Mouse (Mus musculus): ENCODE results near the gene Nol9. TPM values are rescaled to one million over a fixed set of nuclear protein-coding genes. Genes with fewer than 3 reads are reported as not detected.

Gene Nol9
- total and polyA plus RNA-seq, 2 experiments from 2014 or later, result 17.1 to 33.0 TPM

DNA sequence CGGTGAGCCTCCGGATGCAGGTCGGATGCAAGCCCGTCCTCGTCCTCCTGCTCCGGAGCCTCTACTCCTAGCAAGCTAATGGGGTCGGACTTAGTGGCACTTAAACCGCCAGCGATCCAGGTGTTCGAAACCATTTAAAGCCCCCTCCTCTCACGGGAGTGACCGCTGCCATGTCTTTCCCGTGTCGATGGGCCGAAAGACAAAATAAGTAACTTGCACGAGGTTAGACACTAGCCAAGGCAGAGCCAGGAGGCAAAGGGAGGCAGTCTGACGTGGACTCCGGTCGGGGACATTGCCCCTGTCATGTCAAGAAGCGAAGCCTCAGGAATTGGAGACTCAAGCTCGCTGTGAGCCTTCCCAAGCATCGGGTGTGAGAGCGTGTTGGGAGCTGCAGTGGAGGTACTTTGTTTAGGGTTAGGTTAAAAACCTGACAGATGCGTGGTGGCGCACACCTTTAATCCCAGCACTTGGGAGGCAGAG lies 750 bp downstream of the Nol9 start:
- WGBS, result 4% methylated on average over 25 of the region's 25 CpGs
- H3K27ac ChIP-seq, result peak overlapping the region; percentile 17; the same call in 1 of the 2 replicates

DNA sequence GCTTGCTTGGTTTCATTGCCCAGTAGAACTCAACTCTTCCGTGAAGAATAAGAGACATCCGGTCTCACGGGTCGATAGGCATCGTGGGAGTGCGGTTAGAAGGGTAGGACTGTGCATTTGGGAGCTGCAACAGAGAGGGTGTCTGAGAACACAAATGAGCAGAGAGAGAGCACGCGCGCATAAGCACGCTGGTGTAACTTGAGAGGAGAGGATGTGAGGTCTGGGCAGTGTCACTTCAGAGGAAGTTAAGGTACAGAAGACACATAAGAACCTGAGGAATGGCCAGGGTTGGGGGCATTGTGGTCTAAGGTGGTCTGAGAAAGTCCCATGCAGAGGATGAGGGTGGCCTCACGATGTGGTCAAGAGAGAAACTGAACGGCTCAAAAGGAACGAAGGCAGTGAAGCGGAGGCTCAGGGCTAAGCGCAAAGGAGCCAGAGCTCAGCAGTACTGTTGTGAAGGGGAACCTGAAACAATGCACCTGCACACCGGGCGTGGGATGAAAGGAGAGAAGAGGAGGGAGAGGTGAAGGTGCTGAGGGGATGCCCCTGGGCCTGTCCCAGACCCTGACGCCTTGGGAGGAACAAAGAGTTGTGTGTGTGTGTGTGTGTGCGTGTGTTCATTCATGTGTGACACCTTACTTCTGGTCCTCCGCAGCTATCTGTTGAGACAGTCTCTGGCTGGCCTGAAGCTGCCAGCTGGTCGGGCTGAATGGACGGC lies 3.0 kb downstream of the Nol9 start:
- no peak for TF ChIP-seq CTCF (IDR thresholded peaks at IDR 0.05; ENCODE audit: low read depth)
- Histone ChIP-seq H3K4me2 (ENCODE audit: low read depth, low read length) (no peak overlapping the region), H3K9me3 (ENCODE audit: low read length) (no peaks in the 10 kb centered on the region), H3K36me3 (ENCODE audit: insufficient read depth, low read length) (peaks cover 54% of the 10 kb centered on the region), H3K4me3 (ENCODE audit: low read length) (no peak overlapping the region), H3K27me3 (ENCODE audit: insufficient read depth, low read length) (no peaks in the 10 kb centered on the region), H3K9ac (replicated peaks; ENCODE audit: low read length) (no peak overlapping the region), H3K27ac (no peak overlapping the region), H3K4me1 (ENCODE audit: insufficient read depth, low read length) (peaks cover 7% of the 10 kb centered on the region; the same call in 1 of the 2 replicates)
- 92% methylated on average over 22 of the region's 22 CpGs for WGBS
- DNase-seq (ENCODE audit: low spot score), result no peak
- no peak for ATAC-seq

More for the DNA sequence above, 750 bp downstream of the Nol9 start:
- Histone ChIP-seq H3K4me3 (ENCODE audit: low read length) (peak overlapping the region; percentile 80), H3K4me1 (ENCODE audit: insufficient read depth, low read length) (peaks cover 7% of the 10 kb centered on the region; the same call in 1 of the 2 replicates), H3K9me3 (ENCODE audit: low read length) (no peaks in the 10 kb centered on the region), H3K9ac (replicated peaks; ENCODE audit: low read length) (peak overlapping the region; percentile 70), H3K36me3 (ENCODE audit: insufficient read depth, low read length) (peaks cover 38% of the 10 kb centered on the region), H3K27me3 (ENCODE audit: insufficient read depth, low read length) (no peaks in the 10 kb centered on the region), H3K4me2 (ENCODE audit: low read depth, low read length) (peak overlapping the region; percentile 86)
- ATAC-seq (no peak), DNase-seq (ENCODE audit: low spot score) (peak; percentile 11)
- no peak for TF ChIP-seq CTCF (IDR thresholded peaks at IDR 0.05; ENCODE audit: low read depth)

DNA sequence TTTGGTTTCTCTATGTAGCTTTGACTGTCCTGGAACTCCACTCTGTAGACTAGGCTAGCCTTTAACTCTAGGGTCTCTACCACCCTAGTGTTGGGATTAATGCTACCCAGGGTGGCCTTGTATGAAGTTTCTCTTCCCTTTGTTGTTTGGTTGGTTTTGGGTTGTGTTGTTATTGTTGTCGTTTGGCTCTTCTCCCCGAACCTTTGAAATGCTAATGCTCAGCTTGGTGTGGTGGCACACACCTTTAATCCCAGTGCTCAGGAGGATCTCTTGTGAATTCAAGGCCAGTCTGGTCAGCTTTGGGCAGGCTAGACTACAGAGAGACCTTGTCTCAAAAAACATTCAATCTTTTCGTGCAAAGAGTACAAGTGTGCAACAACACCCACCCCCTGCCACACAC lies 4.0 kb downstream of the Nol9 start:
- H3K4me3 ChIP-seq (ENCODE audit: low read length), result no peak overlapping the region
- 85% methylated on average over 3 of the region's 3 CpGs for WGBS

DNA sequence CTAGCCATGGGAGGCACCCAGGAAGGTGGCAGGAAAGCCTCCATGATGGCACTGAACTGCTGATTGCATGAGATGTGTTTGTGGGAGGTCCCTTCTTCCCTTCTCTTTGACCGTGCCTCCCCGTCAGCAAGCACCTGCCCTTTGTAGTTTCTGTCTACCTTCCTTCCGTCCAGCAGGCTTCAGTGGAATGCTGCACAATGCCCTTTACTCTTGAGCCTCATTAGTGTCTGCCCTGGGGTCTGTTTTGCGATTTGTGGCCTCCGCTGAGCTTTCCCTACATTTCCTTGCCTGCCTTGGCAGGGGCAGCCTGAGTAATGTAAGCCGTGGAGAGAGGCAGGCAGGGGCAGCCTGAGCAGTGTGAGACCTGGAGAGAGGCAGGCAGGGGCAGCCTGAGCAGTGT lies 5.5 kb downstream of the Nol9 start:
- H3K4me3 ChIP-seq (ENCODE audit: low read length), result no peak overlapping the region
- DNase-seq (ENCODE audit: low spot score) (no peak), ATAC-seq (no peak)
- TF ChIP-seq CTCF (IDR thresholded peaks at IDR 0.05; ENCODE audit: low read depth), result no peak
- H3K4me1 ChIP-seq (ENCODE audit: insufficient read depth, low read length), result peaks cover 7% of the 10 kb centered on the region; the same call in 1 of the 2 replicates
- H3K9ac ChIP-seq (replicated peaks; ENCODE audit: low read length), result no peak overlapping the region
- H3K9me3 ChIP-seq (ENCODE audit: low read length), result no peaks in the 10 kb centered on the region
- H3K27me3 ChIP-seq (ENCODE audit: insufficient read depth, low read length), result no peaks in the 10 kb centered on the region
- no peak overlapping the region for H3K27ac ChIP-seq
- H3K4me2 ChIP-seq (ENCODE audit: low read depth, low read length), result no peak overlapping the region
- peaks cover 64% of the 10 kb centered on the region for H3K36me3 ChIP-seq (ENCODE audit: insufficient read depth, low read length)
- WGBS, result 82% methylated on average over 6 of the region's 6 CpGs

More for the DNA sequence above, 4.0 kb downstream of the Nol9 start:
- no peak for TF ChIP-seq CTCF (IDR thresholded peaks at IDR 0.05; ENCODE audit: low read depth)
- ATAC-seq (no peak), DNase-seq (ENCODE audit: low spot score) (no peak)
- no peaks in the 10 kb centered on the region for H3K9me3 ChIP-seq (ENCODE audit: low read length)
- H3K27me3 ChIP-seq (ENCODE audit: insufficient read depth, low read length), result no peaks in the 10 kb centered on the region
- H3K9ac ChIP-seq (replicated peaks; ENCODE audit: low read length), result no peak overlapping the region
- H3K27ac ChIP-seq, result no peak overlapping the region
- H3K4me2 ChIP-seq (ENCODE audit: low read depth, low read length), result no peak overlapping the region
- H3K4me1 ChIP-seq (ENCODE audit: insufficient read depth, low read length), result peaks cover 7% of the 10 kb centered on the region; the same call in 1 of the 2 replicates
- peaks cover 64% of the 10 kb centered on the region for H3K36me3 ChIP-seq (ENCODE audit: insufficient read depth, low read length)

- Histone ChIP-seq H3K9ac (replicated peaks; ENCODE audit: low read length) (no peak overlapping the region), H3K27me3 (ENCODE audit: insufficient read depth, low read length) (no peaks in the 10 kb centered on the region), H3K27ac (no peak overlapping the region), H3K4me3 (ENCODE audit: low read length) (no peak overlapping the region), H3K9me3 (ENCODE audit: low read length) (no peaks in the 10 kb centered on the region), H3K4me1 (ENCODE audit: insufficient read depth, low read length) (no peaks in the 10 kb centered on the region), H3K4me2 (ENCODE audit: low read depth, low read length) (no peak overlapping the region), H3K36me3 (ENCODE audit: insufficient read depth, low read length) (peaks cover 17% of the 10 kb centered on the region; the same call in 1 of the 2 replicates)
- 0 out of 2 replicates have a peak, but pooled peaks have one; percentile 4 for TF ChIP-seq CTCF (IDR thresholded peaks at IDR 0.05; ENCODE audit: low read depth)
- no peak for DNase-seq (ENCODE audit: low spot score)
- peak; percentile 38; the same call in 1 of the 2 replicates for ATAC-seq
- WGBS, result 70% methylated on average over 9 of the region's 9 CpGs
Measured at GRCm38 (mm10) chr4:152062390-152063110, 23.4 kb downstream of the Nol9 start.

DNA sequence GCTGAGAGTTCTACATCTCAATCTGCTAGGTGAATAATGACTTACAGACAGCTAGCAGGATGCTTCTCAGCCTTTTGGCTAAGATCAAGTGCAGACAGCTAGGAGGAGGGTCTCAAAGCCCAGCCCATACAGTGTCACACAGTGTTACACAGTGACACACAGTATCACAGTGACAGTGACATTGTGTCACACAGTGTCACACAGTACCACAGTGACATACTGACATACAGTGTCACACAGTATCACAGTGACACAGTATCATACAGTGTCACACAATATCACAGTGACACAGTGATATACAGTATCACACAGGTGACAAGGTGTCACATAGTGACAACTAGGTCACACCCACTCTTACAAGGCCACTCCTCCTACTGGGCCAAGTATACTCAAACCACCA lies 28.2 kb downstream of the Nol9 start:
- Histone ChIP-seq H3K4me1 (ENCODE audit: insufficient read depth, low read length) (no peaks in the 10 kb centered on the region), H3K36me3 (ENCODE audit: insufficient read depth, low read length) (no peaks in the 10 kb centered on the region), H3K9ac (replicated peaks; ENCODE audit: low read length) (no peak overlapping the region), H3K9me3 (ENCODE audit: low read length) (no peaks in the 10 kb centered on the region), H3K27ac (no peak overlapping the region), H3K4me2 (ENCODE audit: low read depth, low read length) (no peak overlapping the region), H3K27me3 (ENCODE audit: insufficient read depth, low read length) (no peaks in the 10 kb centered on the region), H3K4me3 (ENCODE audit: low read length) (no peak overlapping the region)
- TF ChIP-seq CTCF (IDR thresholded peaks at IDR 0.05; ENCODE audit: low read depth), result no peak
- ATAC-seq, result peak; percentile 46; the same call in 1 of the 2 replicates
- no peak for DNase-seq (ENCODE audit: low spot score)

All from hindbrain, postnatal 0 days (tissue).